In genomic region chr11:89243370-89243769, GRCm38 (mm10) we compare ENCODE assay signal across 8 mouse cellular contexts. TPM values are rescaled to one million over a fixed set of nuclear protein-coding genes. Genes with fewer than 3 reads are reported as not detected.
DNase-seq lines count a peak whose midpoint lies in the region; ATAC-seq and TF ChIP-seq lines count a peak whose summit lies in the region.

No protein-coding gene starts in this region.

- H3K36me3 ChIP-seq in limb, embryonic 13.5 days, result no peaks in the 10 kb centered on the region
- no peaks in the 10 kb centered on the region for H3K36me3 ChIP-seq in stomach, postnatal 0 days (ENCODE audit: control insufficient read depth, insufficient read depth, low read length)

- no peak for TF ChIP-seq EP300 in stomach, postnatal 0 days (optimal IDR thresholded peaks at IDR 0.05)

- H3K9me3 ChIP-seq in limb, embryonic 13.5 days, result no peaks in the 10 kb centered on the region
- no peaks in the 10 kb centered on the region for H3K9me3 ChIP-seq in stomach, postnatal 0 days (ENCODE audit: control insufficient read depth, low read length)

- DNase-seq in adrenal gland, postnatal 36 days, result peak; percentile 7 to 24
- no peak for DNase-seq in adrenal gland, adult 18-20 months (ENCODE audit: low spot score in 2 of 2)
- peak; percentile 40 to 44 for DNase-seq in left cerebral cortex, postnatal 10 days (ENCODE audit: extremely low spot score in 1 of 2, low spot score in 2 of 2)
- no peak for DNase-seq in left cerebral cortex, adult 8-10 months (ENCODE audit: low spot score in 2 of 2)
- peak; percentile 43 for DNase-seq in embryo, embryonic 11.5 days (ENCODE audit: low read depth, low spot score)
- no peak for DNase-seq in stomach, postnatal 0 days (ENCODE audit: low spot score)

- intact Hi-C loops in left cerebral cortex, postnatal 10 days (cut with DNase I), result loop anchor here (5.0 kb wide), 1 partner anchor 59 kb away; the partner anchor contains the start of gene Nog

- peaks cover 13% of the 10 kb centered on the region for H3K27me3 ChIP-seq in limb, embryonic 13.5 days
- no peaks in the 10 kb centered on the region for H3K27me3 ChIP-seq in stomach, postnatal 0 days (ENCODE audit: control insufficient read depth, insufficient read depth, low read length)

- peaks cover 8% of the 10 kb centered on the region for H3K4me1 ChIP-seq in limb, embryonic 13.5 days
- H3K4me1 ChIP-seq in stomach, postnatal 0 days (replicated peaks; ENCODE audit: control insufficient read depth, insufficient read depth), result 0 out of 2 replicates have a peak, but pooled peaks cover 3% of the 10 kb centered on the region

- TF ChIP-seq CTCF in stomach, postnatal 0 days (IDR thresholded peaks at IDR 0.05; ENCODE audit: low read depth), result peak; percentile 74

- peak overlapping the region; percentile 35; the same call in 1 of the 2 replicates for H3K9ac ChIP-seq in limb, embryonic 13.5 days
- no peak overlapping the region for H3K9ac ChIP-seq in stomach, postnatal 0 days (ENCODE audit: low read length)

- H3K27ac ChIP-seq in limb, embryonic 13.5 days, result no peak overlapping the region
- no peak overlapping the region for H3K27ac ChIP-seq in stomach, postnatal 0 days (replicated peaks)

- H3K4me2 ChIP-seq in limb, embryonic 13.5 days (replicated peaks), result no peak overlapping the region
- H3K4me2 ChIP-seq in stomach, postnatal 0 days (replicated peaks; ENCODE audit: low read depth), result no peak overlapping the region

- H3K4me3 ChIP-seq in limb, embryonic 13.5 days, result no peak overlapping the region
- no peak overlapping the region for H3K4me3 ChIP-seq in stomach, postnatal 0 days (ENCODE audit: low read depth, low read length)

- WGBS in limb, embryonic 13.5 days, result 14% methylated on average over 3 of the region's 3 CpGs
- 38% methylated on average over 3 of the region's 3 CpGs for WGBS in stomach, postnatal 0 days

- ATAC-seq in limb, embryonic 13.5 days (ENCODE audit: low FRiP score, low read depth), result no peak
- no peak for ATAC-seq in stomach, postnatal 0 days (ENCODE audit: low FRiP score, low TSS enrichment)
- no peak for ATAC-seq in megakaryocyte, adult 5-6 weeks (ENCODE audit: poor library complexity, severe bottlenecking)

RNA-seq across cellular contexts. Expression of gene Nog, which starts 58.8 kb away (rescaled TPM):
- total RNA-seq in adrenal gland, postnatal 36 days (2021), result under 1 TPM; 0.16 to 0.60 TPM
- total RNA-seq in adrenal gland, adult 18-20 months (2021), result 1 to 10 TPM in 1 of 2 experiments, under 1 TPM in 1; 0.46 to 1.2 TPM
- 10 to 100 TPM; 13.0 to 13.7 TPM for total RNA-seq in left cerebral cortex, postnatal 10 days (2021)
- 10 to 100 TPM in 3 of 4 experiments, 1 to 10 TPM in 1; 9.6 to 12.3 (median 10.9) TPM for total RNA-seq in left cerebral cortex, adult 8-10 months (2022)
- polyA plus RNA-seq in limb, embryonic 13.5 days (2015; fragmentation: Nextera tagmentation; extraction: Ambion mirVana), result 8.5 and 9.7 TPM in 2 replicates
- polyA plus RNA-seq in stomach, postnatal 0 days (2015; fragmentation: Nextera tagmentation; extraction: Ambion mirVana), result 1.7 TPM in 2 replicates
- total RNA-seq in megakaryocyte, adult 5-6 weeks (2015), result not detected in 2 replicates
- not detected in 2 replicates for total RNA-seq in megakaryocyte, adult 5-6 weeks (2017)

Comparison
In these comparisons a context has a peak if more than half of its experiments do, and no peak if none do; other contexts are left out.
1. DNase-seq: peak in adrenal gland, postnatal 36 days (2 of 2), left cerebral cortex, postnatal 10 days (2 of 2) and embryo, embryonic 11.5 days (single experiment); none in adrenal gland, adult 18-20 months (0 of 2), left cerebral cortex, adult 8-10 months (0 of 2) and stomach, postnatal 0 days (single experiment).
2. RNA of gene Nog, which starts 58.8 kb away (total RNA-seq): 13.0 to 13.7 TPM in left cerebral cortex, postnatal 10 days and 9.6 to 12.3 TPM in left cerebral cortex, adult 8-10 months; 0.46 to 1.2 TPM in adrenal gland, adult 18-20 months, 0.16 to 0.60 TPM in adrenal gland, postnatal 36 days and not detected in megakaryocyte, adult 5-6 weeks; every median in the first group is over 4 times any median in the second.